Mouse (Mus musculus): ENCODE data around the gene Usp31. TPM values are rescaled to one million over a fixed set of nuclear protein-coding genes. Genes with fewer than 3 reads are reported as not detected.

The Usp31 gene
- 3.9 and 4.2 TPM in 2 replicates for polyA plus RNA-seq (2016; fragmentation: Nextera tagmentation; extraction: Ambion mirVana)

DNA sequence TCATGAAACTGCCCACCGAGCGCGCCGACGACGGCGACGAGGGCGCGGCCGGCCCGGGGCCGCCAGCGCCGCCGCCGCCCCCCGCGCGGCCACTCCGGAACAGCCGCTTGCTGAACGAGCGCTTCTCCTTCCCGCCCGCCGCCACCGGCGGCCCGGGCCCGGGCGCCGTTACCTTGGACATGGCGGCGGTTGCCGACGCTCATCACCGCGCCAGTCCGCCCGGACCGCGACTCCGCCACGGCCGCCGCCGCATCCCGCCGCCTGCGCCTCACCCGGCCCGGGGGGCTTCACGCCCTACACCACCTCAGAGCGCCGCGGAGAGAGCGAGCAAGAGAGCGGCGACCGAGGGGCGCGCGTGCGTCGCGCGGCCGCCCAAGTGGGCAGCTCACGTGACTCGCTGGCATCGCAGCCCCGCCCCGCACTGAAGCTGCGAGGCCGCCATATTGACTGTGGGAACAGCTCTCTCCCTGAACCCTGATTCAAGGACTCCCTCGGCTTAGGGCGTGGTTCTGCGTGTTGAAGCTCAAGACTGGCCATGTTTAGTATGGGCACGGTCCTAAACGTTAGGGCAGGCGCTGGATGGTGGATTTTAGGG lies at the start of gene Usp31:
Gene Usp31 (minus strand): TSS at position 181 of the 595 bp plus-strand sequence.
- Histone ChIP-seq H3K4me1 (peaks cover 34% of the 10 kb centered on the region), H3K27ac (peak within 1 kb of the TSS; percentile 82), H3K9ac (peak within 1 kb of the TSS; percentile 84), H3K9me3 (no peaks in the 10 kb centered on the region), H3K27me3 (replicated peaks) (no peaks in the 10 kb centered on the region), H3K4me2 (replicated peaks) (peak within 1 kb of the TSS; percentile 97), H3K36me3 (no peaks in the 10 kb centered on the region), H3K4me3 (peak within 1 kb of the TSS; percentile 90)
- ATAC-seq (ENCODE audit: low FRiP score, low read depth) = peak; percentile 99
- under 1% methylated on average over 81 of the region's 82 CpGs for WGBS

DNA sequence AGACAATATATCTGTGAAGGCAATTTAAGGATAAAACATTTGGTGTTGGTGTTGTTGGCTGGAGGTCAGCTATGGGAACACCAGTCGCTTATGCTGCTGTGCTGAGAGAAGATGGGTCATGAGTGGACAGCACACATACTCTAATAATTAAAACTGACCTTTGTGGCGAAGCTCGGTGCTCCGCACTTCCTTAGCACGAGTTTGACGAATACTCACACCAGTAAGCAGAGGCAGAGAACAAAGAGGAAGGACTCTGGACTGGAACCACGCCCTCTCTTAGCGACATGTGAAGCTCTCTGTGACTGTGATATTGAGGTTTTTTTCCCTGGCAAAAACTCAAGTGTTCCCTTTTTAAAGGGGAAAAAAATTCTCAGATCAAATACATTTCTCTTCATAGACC lies 47.7 kb upstream of the Usp31 start:
- Histone ChIP-seq H3K4me2 (replicated peaks) (no peak overlapping the region), H3K27ac (no peak overlapping the region), H3K4me1 (no peaks in the 10 kb centered on the region; the same call in 1 of the 2 replicates), H3K27me3 (replicated peaks) (no peaks in the 10 kb centered on the region), H3K9me3 (no peaks in the 10 kb centered on the region), H3K4me3 (no peak overlapping the region), H3K9ac (no peak overlapping the region), H3K36me3 (no peaks in the 10 kb centered on the region)
- ATAC-seq (ENCODE audit: low FRiP score, low read depth) = no peak
- WGBS = 78% methylated on average over 8 of the region's 8 CpGs

- Histone ChIP-seq H3K36me3 (no peaks in the 10 kb centered on the region), H3K9me3 (no peaks in the 10 kb centered on the region), H3K4me1 (no peaks in the 10 kb centered on the region), H3K27ac (no peak overlapping the region), H3K4me3 (no peak overlapping the region), H3K4me2 (replicated peaks) (no peak overlapping the region), H3K27me3 (replicated peaks) (no peaks in the 10 kb centered on the region), H3K9ac (no peak overlapping the region)
- WGBS = 85% methylated on average over 5 of the region's 5 CpGs
- ATAC-seq (ENCODE audit: low FRiP score, low read depth) = no peak
Measured at GRCm38 (mm10) chr7:121750244-121750643, 43.2 kb upstream of the Usp31 start.

DNA sequence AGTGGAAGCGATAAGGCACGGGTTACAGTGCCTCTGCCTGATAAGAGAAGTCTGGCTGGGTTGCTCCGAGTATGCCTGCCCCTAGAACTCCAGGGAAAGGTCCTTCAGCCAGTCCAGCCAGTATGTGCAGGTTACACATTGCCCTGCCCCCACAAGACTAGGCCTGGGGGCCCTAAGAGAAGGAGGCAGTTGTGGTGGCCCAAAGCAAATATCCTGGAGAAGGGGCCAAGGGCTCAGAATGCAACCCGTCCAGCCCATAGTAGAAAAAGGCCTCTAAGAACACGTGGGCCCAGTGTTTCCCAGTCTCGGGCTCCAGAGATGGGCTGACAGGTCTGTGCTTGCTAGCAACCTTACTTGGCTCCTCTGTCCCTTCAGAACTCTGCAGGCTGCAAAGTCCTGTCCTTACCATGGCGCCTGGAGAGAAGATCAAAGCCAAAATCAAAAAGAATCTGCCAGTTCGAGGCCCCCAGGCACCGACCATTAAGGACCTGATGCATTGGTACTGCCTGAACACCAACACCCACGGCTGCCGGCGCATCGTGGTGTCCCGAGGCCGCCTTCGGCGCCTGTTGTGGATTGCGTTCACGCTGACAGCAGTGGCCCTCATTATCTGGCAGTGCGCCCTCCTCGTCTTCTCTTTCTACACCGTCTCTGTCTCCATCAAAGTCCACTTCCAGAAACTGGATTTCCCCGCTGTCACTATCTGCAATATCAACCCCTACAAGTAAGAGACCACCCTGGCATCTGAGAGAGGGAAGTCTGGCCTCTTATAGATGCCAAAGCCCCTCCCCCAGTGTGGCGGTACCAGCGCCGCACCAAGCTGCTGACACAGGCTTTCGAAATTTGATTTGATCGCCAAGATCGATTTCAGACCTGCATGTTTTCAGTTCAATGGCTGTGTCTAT lies 30.7 kb upstream of the Usp31 start:
- no peak overlapping the region for H3K27ac ChIP-seq
- no peak overlapping the region for H3K4me3 ChIP-seq
- peaks cover 21% of the 10 kb centered on the region for H3K27me3 ChIP-seq (replicated peaks)
- WGBS = 71% methylated on average over 29 of the region's 29 CpGs
- no peaks in the 10 kb centered on the region for H3K9me3 ChIP-seq
- H3K4me1 ChIP-seq = peaks cover 8% of the 10 kb centered on the region; the same call in 1 of the 2 replicates
- no peaks in the 10 kb centered on the region for H3K36me3 ChIP-seq
- ATAC-seq (ENCODE audit: low FRiP score, low read depth) = no peak
- H3K4me2 ChIP-seq (replicated peaks) = no peak overlapping the region
- H3K9ac ChIP-seq = no peak overlapping the region

- WGBS = under 1% methylated on average over 38 of the region's 38 CpGs
- no peak within 1 kb of the TSS for H3K9ac ChIP-seq
Measured at GRCm38 (mm10) chr7:121734171-121734831, 27.2 kb upstream of the Usp31 start, which contains the start of gene Scnn1g. Gene Scnn1g (plus strand): TSS chr7:121734479.

GRCm38 (mm10) chr7:121730225-121730624 lies 23.2 kb upstream of the Usp31 start:
- Histone ChIP-seq H3K27ac (no peak overlapping the region), H3K36me3 (no peaks in the 10 kb centered on the region), H3K9ac (no peak overlapping the region), H3K9me3 (no peaks in the 10 kb centered on the region), H3K4me3 (no peak overlapping the region), H3K4me2 (replicated peaks) (no peak overlapping the region), H3K27me3 (replicated peaks) (peaks cover 11% of the 10 kb centered on the region), H3K4me1 (peaks cover 8% of the 10 kb centered on the region; the same call in 1 of the 2 replicates)
- WGBS = 23% methylated on average over 5 of the region's 5 CpGs
- no peak for ATAC-seq (ENCODE audit: low FRiP score, low read depth)

More at GRCm38 (mm10) chr7:121734171-121734831, 27.2 kb upstream of the Usp31 start, which contains the start of gene Scnn1g:
- peaks cover 21% of the 10 kb centered on the region for H3K27me3 ChIP-seq (replicated peaks)
- H3K4me3 ChIP-seq = peak within 1 kb of the TSS; percentile 27; the same call in 1 of the 2 replicates
- H3K9me3 ChIP-seq = no peaks in the 10 kb centered on the region
- H3K4me2 ChIP-seq (replicated peaks) = peak within 1 kb of the TSS; percentile 61
- H3K36me3 ChIP-seq = no peaks in the 10 kb centered on the region
- H3K27ac ChIP-seq = no peak within 1 kb of the TSS
- peak; percentile 94 for ATAC-seq (ENCODE audit: low FRiP score, low read depth)
- H3K4me1 ChIP-seq = peaks cover 8% of the 10 kb centered on the region; the same call in 1 of the 2 replicates

DNA sequence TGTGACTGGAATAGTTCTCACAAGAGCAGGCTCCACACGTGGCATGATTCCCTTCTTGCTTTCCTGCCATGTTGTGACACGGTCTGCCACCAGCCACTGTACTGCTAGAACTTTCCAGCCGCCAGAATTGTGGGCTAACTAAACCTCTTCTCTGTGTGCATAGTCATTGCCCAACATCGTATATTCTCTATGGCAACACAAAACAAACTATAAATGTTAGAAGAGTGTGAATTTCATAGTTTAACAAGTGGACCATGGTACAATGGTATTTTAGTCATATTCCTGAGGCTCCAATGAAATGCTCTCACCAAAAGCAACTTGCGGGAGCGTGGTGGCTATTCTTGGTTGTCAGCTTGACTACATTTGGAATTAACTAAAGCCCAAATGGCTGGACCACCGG lies 10.0 kb upstream of the Usp31 start:
- Histone ChIP-seq H3K9ac (no peak overlapping the region), H3K4me2 (replicated peaks) (no peak overlapping the region), H3K4me1 (no peaks in the 10 kb centered on the region), H3K27ac (no peak overlapping the region), H3K27me3 (replicated peaks) (no peaks in the 10 kb centered on the region), H3K4me3 (no peak overlapping the region), H3K9me3 (no peaks in the 10 kb centered on the region), H3K36me3 (no peaks in the 10 kb centered on the region)
- WGBS = 79% methylated on average over 7 of the region's 7 CpGs
- ATAC-seq (ENCODE audit: low FRiP score, low read depth) = no peak

GRCm38 (mm10) chr7:121711171-121711570 lies 4.1 kb upstream of the Usp31 start:
- H3K36me3 ChIP-seq = no peaks in the 10 kb centered on the region
- H3K4me1 ChIP-seq = peaks cover 4% of the 10 kb centered on the region
- no peak overlapping the region for H3K4me3 ChIP-seq
- 47% methylated on average over 2 of the region's 2 CpGs for WGBS
- H3K27me3 ChIP-seq (replicated peaks) = no peaks in the 10 kb centered on the region
- H3K9me3 ChIP-seq = no peaks in the 10 kb centered on the region
- no peak overlapping the region for H3K9ac ChIP-seq
- H3K27ac ChIP-seq = no peak overlapping the region
- H3K4me2 ChIP-seq (replicated peaks) = no peak overlapping the region
- no peak for ATAC-seq (ENCODE audit: low FRiP score, low read depth)

DNA sequence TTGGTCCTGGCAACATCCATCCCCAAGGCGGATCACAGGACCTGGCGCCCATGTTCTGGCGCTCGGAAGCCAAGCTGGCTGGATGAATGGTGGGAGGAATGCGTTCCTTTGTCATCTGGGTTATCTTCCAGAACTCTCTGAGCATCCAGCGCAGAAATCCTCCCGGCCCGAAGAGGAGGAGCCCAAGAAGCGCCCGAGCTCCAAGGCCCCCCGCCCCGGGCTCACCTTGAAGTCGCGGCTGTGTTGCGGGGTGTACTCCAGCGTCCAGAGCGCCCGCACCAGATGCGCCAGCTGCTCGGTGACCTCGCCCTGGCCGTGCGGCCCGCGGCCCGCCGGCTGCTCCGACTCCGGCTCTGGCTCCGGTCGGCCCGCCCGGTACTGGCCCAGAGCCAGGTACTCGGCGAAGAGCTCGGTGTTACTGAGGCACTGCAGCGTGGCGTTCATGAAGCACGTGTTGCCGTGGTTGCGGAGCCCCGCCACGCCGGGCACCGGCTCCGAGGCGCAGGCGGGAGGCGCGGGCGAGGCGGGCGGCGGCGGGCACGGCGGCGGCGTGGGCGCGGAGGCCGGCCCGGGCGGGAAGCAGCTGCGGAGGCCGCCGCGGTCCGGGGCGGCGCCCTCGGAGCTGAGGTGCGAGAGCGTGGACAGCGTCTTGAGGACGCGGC lies 511 bp downstream of the Usp31 start:
- ATAC-seq (ENCODE audit: low FRiP score, low read depth) = peak; percentile 57
- Histone ChIP-seq H3K9ac (peak overlapping the region; percentile 84), H3K27me3 (replicated peaks) (no peaks in the 10 kb centered on the region), H3K4me2 (replicated peaks) (peak overlapping the region; percentile 97), H3K27ac (peak overlapping the region; percentile 82), H3K4me3 (peak overlapping the region; percentile 90), H3K4me1 (peaks cover 40% of the 10 kb centered on the region), H3K36me3 (no peaks in the 10 kb centered on the region), H3K9me3 (no peaks in the 10 kb centered on the region)
- under 1% methylated on average over 74 of the region's 77 CpGs for WGBS

- 91% methylated on average over 2 of the region's 2 CpGs for WGBS
- Histone ChIP-seq H3K27ac (no peak overlapping the region), H3K4me1 (peaks cover 40% of the 10 kb centered on the region), H3K9ac (no peak overlapping the region), H3K36me3 (no peaks in the 10 kb centered on the region), H3K27me3 (replicated peaks) (no peaks in the 10 kb centered on the region), H3K4me3 (no peak overlapping the region), H3K4me2 (replicated peaks) (peak overlapping the region; percentile 97), H3K9me3 (no peaks in the 10 kb centered on the region)
- no peak for ATAC-seq (ENCODE audit: low FRiP score, low read depth)
Measured at GRCm38 (mm10) chr7:121705051-121705450, 2.0 kb downstream of the Usp31 start.

DNA sequence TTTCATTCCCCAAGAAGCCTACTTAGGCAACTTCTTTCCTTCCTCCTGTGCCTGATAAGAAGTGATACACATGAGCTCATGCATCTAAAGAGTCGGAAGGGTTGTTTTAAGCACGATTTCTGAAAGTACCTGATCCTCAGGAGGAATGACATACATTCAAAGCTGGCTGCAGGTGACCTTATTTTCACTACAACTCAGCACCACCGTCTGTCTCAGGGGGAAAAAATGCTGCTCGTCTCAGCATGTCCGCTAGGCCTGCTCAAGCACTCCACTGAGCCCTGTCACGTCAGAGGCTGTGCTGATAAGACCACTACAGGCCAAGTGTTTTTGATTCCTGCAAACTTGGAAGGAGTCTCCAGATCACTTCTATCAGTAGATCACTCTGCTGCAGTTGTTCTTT lies 5.1 kb downstream of the Usp31 start:
- WGBS = 75% methylated on average over 6 of the region's 6 CpGs
- H3K4me3 ChIP-seq = no peak overlapping the region
- H3K4me1 ChIP-seq = peaks cover 40% of the 10 kb centered on the region
- H3K9me3 ChIP-seq = no peaks in the 10 kb centered on the region
- H3K4me2 ChIP-seq (replicated peaks) = no peak overlapping the region
- H3K27ac ChIP-seq = no peak overlapping the region
- no peak for ATAC-seq (ENCODE audit: low FRiP score, low read depth)
- no peaks in the 10 kb centered on the region for H3K36me3 ChIP-seq
- no peaks in the 10 kb centered on the region for H3K27me3 ChIP-seq (replicated peaks)
- no peak overlapping the region for H3K9ac ChIP-seq
